Mouse (Mus musculus) ovary, adult 18-20 months (tissue): ENCODE results near the gene Cartpt.
"Not testable (repeated sequence)": the region's sequence is repeated elsewhere in the genome, so short reads cannot be mapped to it uniquely, and the experiment has no call there.

Source experiments
- DNase-seq: peaks from one replicate; pipeline ENCODE4 v3.0.0; 2022; ENCODE audit warnings: low spot score, mixed read lengths

The Cartpt gene

DNA sequence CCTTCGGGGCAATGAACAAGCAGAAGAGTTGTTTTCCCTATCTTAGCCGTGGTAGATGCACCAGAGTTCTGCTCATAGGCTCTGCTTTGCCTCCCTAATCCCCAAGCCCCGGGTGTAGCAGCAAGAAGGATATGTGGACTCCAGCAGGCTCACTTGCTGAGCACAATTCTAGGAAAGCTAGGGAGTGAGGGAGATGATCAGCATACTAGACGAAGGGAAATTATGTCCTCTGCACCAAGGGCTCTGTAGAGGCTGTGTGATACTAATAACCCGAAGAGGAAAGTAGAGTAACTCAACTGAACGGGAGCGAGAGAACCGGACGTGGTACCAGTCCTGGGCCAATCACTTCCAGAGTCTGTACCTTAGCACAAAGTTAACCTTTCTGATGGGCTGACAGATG lies at the start of gene Cartpt:
Gene Cartpt, minus strand, starts transcription at position 127 of the 400 bp plus-strand sequence.
- DNase-seq, result no peak

DNA sequence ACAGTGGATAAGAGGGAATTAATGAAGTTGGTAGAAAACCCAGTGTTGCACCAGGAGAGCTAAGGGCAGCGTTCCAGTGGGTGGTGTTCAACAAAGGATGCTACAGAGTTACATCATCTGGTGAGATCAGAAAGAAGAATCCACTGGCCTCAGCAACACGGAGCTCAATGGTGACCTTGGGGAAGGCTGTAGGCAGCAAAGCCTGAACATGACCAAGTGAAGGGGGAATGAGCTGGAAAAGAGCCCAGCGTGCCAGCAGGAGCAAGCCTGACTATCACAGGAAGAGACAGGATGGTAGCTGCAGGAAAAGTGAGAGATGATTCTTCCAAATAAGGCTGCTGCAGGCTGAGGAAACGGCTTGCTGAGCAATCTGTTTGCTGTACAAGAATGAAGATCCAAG lies 46.5 kb upstream of the Cartpt start:
- no peak for DNase-seq

DNA sequence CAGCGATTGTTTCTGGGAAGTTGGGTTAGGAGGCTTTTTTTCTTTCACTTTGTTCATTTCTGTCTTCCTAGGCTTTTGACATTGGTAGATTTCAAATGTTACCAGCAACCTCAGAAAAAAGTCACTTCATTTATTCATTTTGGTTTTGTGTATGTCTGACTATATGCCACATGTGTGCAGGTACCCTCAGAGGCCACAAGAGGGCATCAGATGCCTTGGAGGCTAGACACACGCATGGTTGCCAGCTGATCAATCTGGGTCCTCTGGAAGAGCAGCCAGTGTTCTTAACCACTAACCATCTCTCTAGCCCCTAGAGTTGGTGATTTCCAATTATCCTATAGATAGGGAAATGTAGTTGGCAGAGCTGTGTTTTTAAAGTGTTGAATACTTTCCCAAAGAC lies 42.6 kb upstream of the Cartpt start:
- DNase-seq, result no peak

DNA sequence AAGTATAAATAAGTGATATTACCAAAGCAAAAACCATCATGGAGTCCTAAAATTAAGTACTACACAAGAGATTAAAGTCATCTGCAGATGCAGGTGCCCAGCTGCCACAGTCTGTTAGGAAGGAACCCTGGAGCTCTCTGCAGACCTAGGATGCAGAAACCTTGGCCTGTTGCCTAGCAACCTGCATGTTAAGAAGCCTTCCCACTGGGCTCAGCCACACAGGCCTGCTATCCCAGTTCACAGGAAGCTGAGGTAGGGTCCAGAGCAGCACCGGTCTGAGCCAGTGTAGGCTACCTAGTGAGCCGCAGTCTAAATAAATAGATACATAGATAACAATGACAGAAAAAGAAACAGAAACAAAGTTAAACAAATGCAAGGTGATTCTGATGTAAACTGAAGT lies 39.7 kb upstream of the Cartpt start:
- DNase-seq, result no peak

DNA sequence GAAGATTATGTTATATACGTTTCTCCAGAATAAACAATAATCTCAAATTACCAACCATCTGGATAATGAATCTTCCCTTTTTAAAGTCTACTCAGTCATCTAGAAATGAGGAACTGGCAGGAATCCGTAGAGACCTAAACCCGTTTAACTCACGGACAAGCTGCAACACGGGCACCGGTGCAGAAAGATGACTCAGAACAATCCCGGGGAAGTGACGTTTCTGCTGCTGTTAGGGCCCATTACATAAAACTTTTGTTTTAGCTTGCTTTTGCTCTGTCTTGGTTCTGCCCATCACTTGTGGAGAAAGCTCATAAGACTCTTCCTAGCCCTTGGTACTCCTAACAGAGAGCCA lies 38.4 kb upstream of the Cartpt start:
- DNase-seq, result no peak

DNA sequence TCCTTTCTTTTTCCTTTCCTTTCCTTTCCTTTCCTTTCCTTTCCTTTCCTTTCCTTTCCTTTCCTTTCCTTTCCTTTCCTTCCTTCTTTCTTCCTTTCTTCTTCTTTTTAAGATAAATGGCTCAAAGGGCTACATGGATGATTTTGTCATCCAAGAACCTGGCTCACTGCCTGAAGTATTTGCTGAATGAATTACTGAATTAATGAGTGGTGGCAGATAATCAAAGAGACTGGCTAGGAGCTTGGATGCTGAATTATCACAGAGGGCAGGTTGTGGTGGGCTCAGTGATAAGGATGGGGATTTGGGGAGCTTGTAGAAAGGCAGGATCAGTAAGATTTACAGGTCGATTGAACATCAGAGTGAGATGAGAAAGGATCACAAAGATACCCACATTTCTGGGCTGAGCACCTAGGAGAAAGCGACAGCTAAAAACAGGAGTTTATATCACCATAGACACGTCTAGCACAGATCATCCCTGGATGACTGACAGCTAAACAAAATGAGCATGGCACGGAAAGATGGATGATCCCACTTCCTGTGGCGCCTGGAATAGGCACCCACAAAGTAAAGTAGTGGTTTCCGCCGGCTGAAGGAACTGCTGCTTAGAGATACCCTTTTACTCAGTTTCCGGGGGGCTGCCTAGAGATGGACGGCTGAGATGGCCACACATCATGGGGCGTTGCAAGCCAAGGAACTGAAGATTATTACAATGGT lies 37.9 kb upstream of the Cartpt start:
- DNase-seq, result no peak

DNA sequence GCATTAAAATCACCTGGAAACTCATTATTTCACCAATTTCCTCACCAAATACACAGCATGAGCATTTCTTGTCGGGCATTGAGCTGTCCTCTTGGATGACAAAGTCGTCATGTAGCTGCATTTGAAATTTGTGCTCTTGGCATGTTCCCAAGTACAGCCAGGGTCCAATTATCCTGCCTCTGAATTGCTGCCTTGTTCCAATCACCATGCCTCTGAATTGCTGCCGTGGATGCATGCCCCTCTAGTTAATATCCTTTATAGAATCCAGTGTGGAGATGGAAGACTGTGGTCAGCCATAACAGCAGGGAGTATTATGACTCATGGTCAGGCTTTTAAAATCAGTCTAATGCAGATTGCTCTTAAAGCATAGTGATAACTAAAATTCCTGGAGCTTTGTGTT lies 36.9 kb upstream of the Cartpt start:
- no peak for DNase-seq

DNA sequence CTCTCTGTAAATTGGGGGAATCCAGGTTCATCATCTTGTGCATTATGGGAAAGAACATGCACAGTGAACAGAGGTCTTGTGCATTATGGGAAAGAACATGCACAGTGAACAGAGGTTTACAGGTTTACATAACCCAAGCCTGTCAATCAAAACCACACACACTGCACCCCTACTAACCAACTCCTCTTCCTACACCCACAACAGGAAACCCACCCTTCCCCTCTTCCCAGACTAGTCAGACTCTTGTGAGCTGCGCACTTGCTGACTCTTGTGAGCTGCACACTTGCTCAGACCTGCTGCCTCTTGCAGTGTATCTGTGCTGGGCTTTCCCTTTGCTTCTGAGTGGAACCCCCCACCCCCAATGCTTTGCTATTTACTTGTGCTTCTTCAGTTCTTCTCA lies 31.5 kb upstream of the Cartpt start:
- DNase-seq, result no peak

DNA sequence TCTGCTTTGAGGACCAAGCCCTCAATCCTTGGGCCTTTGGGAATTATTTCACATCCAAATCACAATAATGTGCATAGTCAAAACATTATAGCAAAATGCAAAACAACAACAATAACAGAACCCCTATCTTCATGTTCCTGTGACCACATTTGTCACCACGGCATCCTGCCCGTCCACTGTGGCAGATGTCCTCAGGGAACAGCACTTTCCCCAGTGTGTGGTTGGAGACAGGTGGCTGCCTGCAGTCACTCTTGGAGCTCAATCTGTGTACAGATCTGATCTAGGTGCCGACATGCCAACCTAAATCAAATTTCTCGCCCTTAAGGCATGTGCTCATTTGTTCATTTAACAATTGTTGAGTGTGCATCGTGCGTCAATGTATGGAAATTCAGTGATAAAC lies 30.6 kb upstream of the Cartpt start:
- DNase-seq, result no peak

DNA sequence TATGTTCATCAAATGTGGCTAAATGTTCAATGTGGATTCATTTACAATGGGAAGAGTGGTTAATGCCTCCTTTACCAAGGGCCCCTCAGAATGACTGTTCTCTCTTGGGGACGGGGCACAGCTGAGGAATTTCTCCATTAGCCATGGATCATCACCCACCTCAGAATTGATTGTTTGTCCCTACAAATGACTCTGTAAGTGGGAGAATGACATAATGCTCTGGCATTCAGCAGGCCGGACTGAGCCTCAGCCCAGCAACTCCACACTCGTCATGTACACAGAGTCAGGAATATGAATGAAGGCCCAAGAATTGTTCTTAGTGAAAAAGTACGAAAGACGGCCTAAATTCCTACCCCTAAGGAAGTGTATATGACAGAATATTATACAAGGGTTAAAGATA lies 25.4 kb upstream of the Cartpt start:
- DNase-seq, result no peak

DNA sequence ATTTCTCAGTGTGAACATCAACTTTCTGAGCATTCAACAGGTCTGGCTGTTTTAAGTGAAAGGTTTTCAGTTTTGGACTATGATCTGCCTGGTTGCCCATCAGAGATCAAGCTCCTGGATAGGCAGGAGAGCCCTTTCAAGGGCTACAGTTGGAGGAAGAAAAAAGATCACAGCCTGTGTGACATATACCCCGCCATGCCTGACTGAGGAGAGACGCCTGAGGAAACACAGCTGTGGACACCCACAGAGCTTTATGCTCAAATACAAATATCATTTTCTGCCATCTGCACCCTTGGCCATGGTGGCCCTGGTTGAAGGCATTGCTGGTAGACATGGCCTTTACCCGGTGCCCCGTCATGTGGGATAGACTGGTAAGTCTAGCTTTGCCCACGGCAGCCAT lies 14.7 kb upstream of the Cartpt start:
- no peak for DNase-seq

DNA sequence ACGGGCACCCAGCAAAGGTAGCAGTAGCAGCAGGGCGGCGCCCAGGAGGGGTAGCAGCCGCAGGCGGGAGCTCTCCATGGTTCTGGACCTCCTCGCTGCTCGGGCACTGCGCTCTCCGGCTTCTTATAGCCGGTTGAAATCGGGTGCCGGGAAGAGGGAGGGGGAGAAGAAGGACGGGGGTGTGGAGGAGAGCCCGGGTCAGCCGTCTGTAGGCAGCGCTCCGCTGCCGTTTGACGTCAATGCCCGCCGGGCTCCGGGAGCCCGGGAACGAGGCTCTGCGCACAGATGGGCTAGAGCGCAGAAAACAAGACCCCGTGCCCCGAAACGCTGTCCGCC lies 366 bp downstream of the Cartpt start:
- peak; percentile 17 for DNase-seq

DNA sequence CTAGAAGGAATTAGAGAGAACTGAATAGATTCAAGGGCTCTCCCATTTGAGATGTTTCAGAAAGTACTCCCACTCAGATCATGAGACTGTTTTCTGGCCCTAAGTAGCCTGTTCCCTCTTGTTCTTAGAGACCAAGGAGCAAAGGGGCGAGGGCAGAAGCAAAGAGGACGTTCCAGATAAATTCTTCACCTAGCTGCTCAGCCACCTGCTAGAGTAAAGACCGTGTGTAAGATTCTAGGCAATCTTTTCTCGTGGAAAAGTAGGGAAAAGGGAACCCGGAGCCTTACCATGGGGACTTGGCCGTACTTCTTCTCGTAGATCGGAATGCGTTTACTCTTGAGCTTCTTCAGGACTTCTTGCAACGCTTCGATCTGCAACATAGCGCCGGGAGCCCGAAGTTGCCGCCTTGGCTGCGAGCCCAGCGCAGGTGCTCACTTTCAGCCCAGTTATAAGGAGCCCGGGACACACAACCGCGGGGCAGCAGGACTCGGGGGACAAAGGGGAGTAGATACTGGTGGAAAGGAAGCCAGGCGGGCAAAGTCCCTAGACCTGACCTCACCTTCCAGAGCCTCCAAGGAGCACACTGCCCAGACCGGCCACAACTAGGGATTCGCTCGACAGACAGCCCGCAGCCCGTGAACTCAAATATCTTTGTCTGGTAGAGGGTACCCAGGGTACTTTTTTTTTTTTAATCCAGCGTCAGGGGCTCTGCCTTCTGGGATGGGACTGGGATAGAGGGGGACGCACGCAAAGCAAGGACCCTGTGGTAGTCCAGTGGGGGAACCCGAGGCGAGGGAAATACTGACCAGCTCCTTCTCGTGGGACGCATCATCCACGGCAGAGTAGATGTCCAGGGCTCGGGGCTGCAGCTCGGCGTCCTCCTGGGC lies 978 bp downstream of the Cartpt start:
- DNase-seq, result no peak

DNA sequence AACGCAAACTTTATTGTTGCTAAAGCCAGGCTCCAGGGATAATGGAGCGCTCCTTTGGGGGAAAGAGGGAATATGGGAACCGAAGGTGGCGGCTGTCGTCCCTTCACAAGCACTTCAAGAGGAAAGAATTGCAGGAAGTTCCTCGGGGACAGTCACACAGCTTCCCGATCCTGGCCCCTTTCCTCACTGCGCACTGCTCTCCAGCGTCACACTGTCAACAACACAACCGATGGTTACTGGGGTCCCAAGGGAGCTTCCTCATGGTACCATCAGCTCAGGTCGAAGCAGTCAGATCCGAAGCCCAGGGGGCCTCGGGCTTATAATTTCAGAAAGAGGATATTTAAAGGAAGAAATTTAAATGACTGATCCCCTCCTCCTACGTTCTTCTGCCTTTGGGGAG lies 2.1 kb downstream of the Cartpt start:
- DNase-seq, result no peak

DNA sequence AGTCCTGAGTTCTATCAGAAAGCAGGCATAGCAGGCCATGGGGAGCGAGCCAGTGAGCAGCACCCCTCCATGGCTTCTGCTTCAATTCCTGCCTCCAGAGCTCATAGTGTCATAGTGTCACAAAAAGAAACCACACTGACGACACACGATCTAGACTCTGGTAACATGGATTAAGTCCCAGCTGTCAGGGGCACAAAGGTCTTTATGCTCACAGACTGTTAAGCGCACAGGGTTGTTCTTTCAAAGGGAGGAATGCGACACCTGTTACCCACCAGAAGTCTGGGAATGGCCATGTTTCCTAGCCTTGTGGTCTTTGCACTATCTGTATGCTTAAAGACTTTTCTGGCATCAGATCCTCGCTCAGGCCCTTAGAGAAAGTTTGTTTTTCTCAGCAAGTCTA lies 15.3 kb downstream of the Cartpt start:
- no peak for DNase-seq

DNA sequence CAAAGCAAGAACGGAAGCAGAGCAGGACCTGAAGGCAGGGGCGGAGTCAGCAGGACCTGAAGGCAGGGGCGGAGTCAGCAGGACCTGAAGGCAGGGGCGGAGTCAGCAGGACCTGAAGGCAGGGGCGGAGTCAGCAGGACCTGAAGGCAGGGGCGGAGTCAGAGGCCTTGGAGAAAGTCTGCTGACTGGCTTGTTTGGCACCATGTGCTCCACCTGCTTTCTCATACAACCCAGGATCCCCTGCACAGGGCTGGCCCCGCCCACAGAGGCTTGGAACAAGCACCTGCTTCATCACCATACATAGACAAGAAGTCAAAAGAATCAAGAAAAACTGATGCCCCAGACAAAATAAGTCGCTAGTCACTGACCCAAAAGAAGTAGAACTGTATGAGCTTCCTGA lies 19.1 kb downstream of the Cartpt start:
- not testable (repeated sequence) for DNase-seq

DNA sequence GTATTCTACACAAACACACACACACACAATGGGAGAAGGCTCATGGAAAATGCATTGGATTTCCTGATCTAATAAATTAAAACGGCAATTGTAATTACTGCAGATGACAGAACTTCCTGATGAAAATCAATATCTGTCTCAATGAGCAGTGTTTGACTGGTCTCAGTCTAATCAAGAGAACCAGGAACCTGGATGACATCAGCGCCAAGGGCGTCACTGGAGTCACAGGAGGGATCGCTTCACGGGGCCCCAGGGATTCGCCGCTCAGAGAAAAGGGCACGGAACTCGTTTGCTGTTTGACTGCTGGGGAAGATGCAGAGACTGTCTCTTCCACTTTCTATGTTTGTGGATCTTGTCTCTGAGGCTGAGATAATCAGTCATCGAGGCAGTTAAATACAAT lies 21.2 kb downstream of the Cartpt start:
- no peak for DNase-seq

DNA sequence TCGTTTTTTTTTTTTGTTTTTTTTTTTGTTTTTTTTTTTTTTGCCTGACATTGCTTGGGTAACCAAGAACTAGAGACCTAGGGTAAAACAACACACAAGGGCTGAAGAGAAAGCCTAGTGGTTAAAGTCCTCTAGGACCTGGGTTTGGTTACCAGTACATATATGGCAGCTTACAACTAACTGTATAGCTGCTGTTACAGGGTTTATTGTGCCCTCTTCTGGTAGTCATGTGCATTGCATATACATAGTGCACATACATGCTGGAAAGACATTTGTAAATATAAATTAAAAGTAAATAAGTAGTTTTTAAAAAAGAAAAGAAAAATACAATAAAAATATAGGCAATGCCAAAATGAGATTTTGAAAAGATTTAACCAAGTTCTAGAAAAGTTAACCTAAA lies 28.8 kb downstream of the Cartpt start:
- DNase-seq, result no peak

DNA sequence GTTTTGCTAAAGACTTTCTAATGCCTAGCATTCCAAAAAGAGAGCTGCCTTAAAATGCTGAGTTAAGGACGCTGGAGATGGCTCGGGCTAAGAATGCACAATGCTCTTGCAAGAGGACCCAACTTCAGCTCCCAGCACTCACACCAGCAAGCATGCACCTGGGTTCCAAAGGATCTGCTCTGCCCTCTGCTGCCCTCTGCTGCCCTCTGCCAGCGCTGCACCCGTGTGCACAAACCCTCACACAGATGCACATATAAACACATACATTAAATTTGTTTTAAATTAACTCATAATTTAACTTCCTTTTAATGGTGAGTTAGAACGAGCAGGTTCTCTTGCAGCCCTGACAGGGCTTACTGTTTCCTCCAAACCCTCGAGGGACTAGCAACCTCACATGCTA lies 32.5 kb downstream of the Cartpt start:
- DNase-seq, result no peak

DNA sequence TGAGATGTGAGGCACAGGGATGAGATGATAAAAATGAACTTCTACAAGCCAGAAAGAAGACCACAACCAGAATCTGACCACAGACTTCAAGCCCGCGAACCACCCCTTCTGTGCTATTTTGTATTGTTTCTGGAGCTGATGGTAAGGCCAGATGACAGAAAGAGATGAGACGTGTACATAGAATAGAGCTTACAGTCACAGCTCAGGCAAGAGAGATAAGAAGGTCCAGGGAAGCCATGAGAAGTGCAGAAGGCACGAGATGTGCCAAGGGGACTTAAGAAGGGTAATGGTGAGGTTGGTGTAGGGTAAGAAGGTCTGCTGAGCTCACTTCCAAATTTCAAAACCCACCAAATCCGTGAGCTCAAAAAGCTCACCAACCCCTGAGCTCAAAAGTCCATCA lies 36.6 kb downstream of the Cartpt start:
- no peak for DNase-seq

DNA sequence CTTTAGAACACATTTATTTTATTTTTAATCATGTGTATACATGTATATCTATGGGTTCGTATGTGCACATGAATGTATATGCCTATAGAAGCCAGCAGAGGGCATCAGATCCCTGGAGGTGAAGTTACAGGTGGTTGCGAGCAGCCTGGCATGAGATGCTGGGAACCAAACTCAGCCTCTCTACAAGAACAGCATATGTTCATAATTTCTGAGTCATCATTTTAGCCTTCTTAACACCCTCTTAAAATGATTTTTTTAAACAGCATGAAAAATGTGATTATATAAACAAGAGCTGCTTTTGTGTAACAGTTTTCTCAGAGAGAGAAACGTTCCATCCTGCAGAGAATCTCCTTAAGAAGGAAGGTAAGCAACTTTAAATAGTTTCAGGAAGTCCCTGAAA lies 40.2 kb downstream of the Cartpt start:
- DNase-seq, result no peak

DNA sequence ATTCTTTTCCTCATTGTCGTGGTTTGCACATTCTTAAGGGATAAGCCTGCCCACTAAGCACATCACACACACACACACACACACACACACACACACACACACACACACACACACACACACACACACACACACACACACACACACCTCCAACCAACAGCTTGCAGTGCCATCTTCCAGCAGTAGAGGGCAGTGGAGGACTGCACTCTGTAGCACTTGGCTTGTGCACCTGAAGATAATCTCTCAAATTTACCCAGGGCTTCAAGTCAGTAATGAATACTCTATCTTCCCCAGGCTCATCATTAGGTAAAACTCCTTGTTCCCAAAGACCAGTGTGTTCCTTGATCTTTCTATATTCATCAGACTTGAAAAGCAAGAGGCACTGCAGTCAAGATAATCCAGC lies 41.8 kb downstream of the Cartpt start:
- no peak for DNase-seq

DNA sequence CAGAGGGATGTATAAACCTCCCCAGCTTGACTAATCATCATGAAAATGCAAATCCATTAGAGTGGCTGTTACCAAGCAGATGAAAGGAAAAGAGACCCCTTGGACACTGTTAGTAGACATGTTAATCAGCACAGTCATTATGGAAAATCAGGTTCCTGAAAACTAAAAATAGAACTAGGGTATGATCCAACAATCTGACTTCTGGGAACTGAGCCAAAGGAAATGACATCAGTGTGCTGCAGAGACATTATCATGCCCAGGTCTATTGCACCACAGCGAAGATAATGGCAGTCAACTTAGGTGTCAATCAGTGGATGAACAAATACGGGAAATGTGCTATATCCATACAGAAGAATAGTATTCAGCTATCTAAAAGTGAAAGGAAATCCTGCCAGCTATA lies 43.0 kb downstream of the Cartpt start:
- no peak for DNase-seq

DNA sequence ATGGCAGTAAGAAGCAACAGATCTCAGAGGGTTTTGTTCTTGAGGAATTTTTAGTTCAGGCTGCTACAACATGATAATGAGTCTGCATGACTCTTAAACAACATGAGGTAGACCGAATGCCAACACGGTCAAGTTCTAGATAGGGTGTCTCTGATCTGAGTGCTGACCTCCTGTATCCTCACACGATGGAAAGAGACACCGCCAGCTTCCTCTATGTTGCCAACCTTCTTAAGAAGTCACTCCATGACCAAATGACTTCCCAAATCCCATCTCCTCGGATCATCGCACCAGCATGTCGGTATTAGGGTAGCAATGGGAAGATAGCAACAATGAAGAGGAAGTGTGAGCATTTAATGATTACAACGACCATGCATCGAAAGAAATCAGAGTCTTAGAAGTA lies 43.6 kb downstream of the Cartpt start:
- DNase-seq, result no peak
